Mouse (Mus musculus) midbrain, postnatal 0 days (tissue): ENCODE results near the gene Opn4. TPM values are rescaled to one million over a fixed set of nuclear protein-coding genes. Genes with fewer than 3 reads are reported as not detected.

Experiments
- ATAC-seq: fragments of 200-750 bp; cut with Nextera tagmentation; 2 replicates; pipeline ENCODE4 v1.8.0; 2017; ENCODE audit warnings: moderate number of reproducible peaks, mild to moderate bottlenecking, moderate TSS enrichment, moderate library complexity; ENCODE audit not compliant: low FRiP score
- DNase-seq: peaks from one replicate; pipeline ENCODE4 v3.0.0-alpha.2; 2015; ENCODE audit warnings: low spot score
- H3K27ac ChIP-seq: fragments of 300-500 bp; sonication (generic); 2 replicates; pipeline ENCODE4 v1.5.1; 2014; ENCODE audit warnings: low read depth, mild to moderate bottlenecking, low read length, mixed read lengths
- H3K27me3 ChIP-seq: fragments of 300-500 bp; sonication (generic); 2 replicates; pipeline ENCODE4 v1.6.1; 2014; ENCODE audit warnings: low read length, control low read depth, mixed read lengths; ENCODE audit not compliant: insufficient read depth
- H3K36me3 ChIP-seq: fragments of 300-500 bp; sonication (generic); 2 replicates; pipeline ENCODE4 v1.6.1; 2014; ENCODE audit warnings: low read length, control low read depth, mixed read lengths; ENCODE audit not compliant: insufficient read depth
- H3K4me1 ChIP-seq: fragments of 300-500 bp; sonication (generic); 2 replicates; pipeline ENCODE4 v1.6.1; 2014; ENCODE audit warnings: mild to moderate bottlenecking, control low read depth, antibody characterized with exemption, low read length, mixed read lengths; ENCODE audit not compliant: insufficient read depth
- H3K4me2 ChIP-seq: fragments of 300-500 bp; sonication (generic); 2 replicates; pipeline ENCODE4 v1.6.1; 2014; ENCODE audit warnings: low read depth, mild to moderate bottlenecking, low read length, mixed read lengths; ENCODE audit not compliant: poor library complexity, severe bottlenecking
- H3K4me3 ChIP-seq: fragments of 300-500 bp; sonication (generic); 2 replicates; pipeline ENCODE4 v1.5.1; 2014; ENCODE audit warnings: low read depth, mild to moderate bottlenecking, low read length, moderate library complexity
- H3K9ac ChIP-seq: fragments of 300-500 bp; sonication (generic); replicated peaks from 2 replicates; pipeline ENCODE4 v1.6.1; 2014; ENCODE audit warnings: mild to moderate bottlenecking, low read length, moderate library complexity, mixed read lengths; ENCODE audit not compliant: poor library complexity, severe bottlenecking
- H3K9me3 ChIP-seq: fragments of 300-500 bp; sonication (generic); 2 replicates; pipeline ENCODE4 v1.6.1; 2016; ENCODE audit warnings: low read length, control low read depth
- CTCF ChIP-seq: IDR thresholded peaks from 2 replicates; pipeline ENCODE4 v1.5.1; 2016; ENCODE audit warnings: antibody characterized with exemption, mild to moderate bottlenecking
- WGBS: fragments of 180-500 bp; shearing (Covaris S2); extraction: QIAGEN DNeasy Blood & Tissue Kit; methylation state at CpG from one replicate; pipeline ENCODE4 v1.1.7; 2014; 5-methylcytosine and 5-hydroxymethylcytosine counted together
- polyA plus RNA-seq: library from polyadenylated mRNA; unstranded; fragments of >200 nt; fragmentation: Nextera tagmentation; extraction: Ambion mirVana; gene quantifications from 2 replicates; pipeline ENCODE4 v1.2.1, GENCODE M21; 2015
- total RNA-seq: library from RNA; depleted of rRNA; stranded (reverse); fragments of >200 nt; gene quantifications from 2 replicates; pipeline ENCODE4 v1.2.3, GENCODE M21; 2014

Opn4 gene
- total and polyA plus RNA-seq, 2 experiments from 2014 or later, result 0.14 TPM; not detected in 1

DNA sequence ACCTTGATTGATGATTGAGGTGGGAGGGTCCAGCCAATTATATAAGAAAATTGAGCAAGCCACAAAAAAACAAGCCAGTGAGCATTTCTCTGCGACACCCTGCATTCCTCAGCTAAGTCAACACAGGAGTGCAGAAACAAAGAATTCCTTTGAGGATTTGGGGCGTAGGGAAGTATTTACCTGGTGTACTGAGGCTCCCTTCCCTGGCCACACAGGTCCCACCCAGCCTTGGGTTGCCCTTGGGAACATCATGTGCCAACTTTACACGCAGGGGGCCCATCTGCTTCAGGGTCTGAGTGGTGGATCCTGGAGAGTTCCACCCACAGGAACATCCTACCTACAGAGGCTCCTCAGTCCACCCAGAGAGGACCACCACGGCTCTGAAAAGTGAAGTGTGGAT is 15.7 kb upstream of the Opn4 start:
- H3K4me2 ChIP-seq, result no peak overlapping the region

DNA sequence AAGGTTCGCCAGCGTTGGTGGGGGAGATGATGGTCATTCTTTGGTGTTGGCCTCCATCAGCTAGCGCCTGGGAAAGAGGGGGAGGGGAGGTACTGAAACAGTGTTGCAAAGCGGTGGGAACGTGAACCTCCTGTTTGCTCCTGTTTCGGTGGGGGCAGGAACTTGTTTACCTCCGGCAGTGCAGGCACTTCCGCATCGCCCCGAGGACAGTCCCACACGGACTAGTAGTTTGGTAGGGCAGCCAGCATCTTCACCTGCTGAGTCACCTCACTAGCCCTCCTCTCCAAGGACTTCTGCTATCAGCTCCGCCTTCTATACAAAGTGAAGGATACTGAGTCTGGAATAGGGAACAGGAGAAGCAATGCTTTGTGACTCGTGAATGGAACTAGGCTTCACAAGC is 15.1 kb upstream of the Opn4 start:
- Histone ChIP-seq H3K9me3 (no peaks in the 10 kb centered on the region), H3K4me1 (peaks cover 5% of the 10 kb centered on the region; the same call in 1 of the 2 replicates), H3K27me3 (peaks cover 9% of the 10 kb centered on the region; the same call in 1 of the 2 replicates), H3K9ac (no peak overlapping the region), H3K27ac (no peak overlapping the region), H3K4me3 (no peak overlapping the region), H3K36me3 (no peaks in the 10 kb centered on the region), H3K4me2 (peak overlapping the region; percentile 33)
- ATAC-seq, result no peak
- TF ChIP-seq CTCF, result no peak
- DNase-seq, result no peak
- WGBS, result 5% methylated on average over 13 of the region's 13 CpGs

More for the DNA sequence above, 15.7 kb upstream of the Opn4 start:
- H3K36me3 ChIP-seq, result no peaks in the 10 kb centered on the region
- H3K4me3 ChIP-seq, result no peak overlapping the region
- H3K9me3 ChIP-seq, result no peaks in the 10 kb centered on the region
- peaks cover 9% of the 10 kb centered on the region; the same call in 1 of the 2 replicates for H3K27me3 ChIP-seq
- ATAC-seq (no peak), DNase-seq (no peak)
- TF ChIP-seq CTCF, result no peak
- H3K4me1 ChIP-seq, result peaks cover 5% of the 10 kb centered on the region; the same call in 1 of the 2 replicates
- 59% methylated on average over 4 of the region's 4 CpGs for WGBS
- no peak overlapping the region for H3K27ac ChIP-seq
- no peak overlapping the region for H3K9ac ChIP-seq

DNA sequence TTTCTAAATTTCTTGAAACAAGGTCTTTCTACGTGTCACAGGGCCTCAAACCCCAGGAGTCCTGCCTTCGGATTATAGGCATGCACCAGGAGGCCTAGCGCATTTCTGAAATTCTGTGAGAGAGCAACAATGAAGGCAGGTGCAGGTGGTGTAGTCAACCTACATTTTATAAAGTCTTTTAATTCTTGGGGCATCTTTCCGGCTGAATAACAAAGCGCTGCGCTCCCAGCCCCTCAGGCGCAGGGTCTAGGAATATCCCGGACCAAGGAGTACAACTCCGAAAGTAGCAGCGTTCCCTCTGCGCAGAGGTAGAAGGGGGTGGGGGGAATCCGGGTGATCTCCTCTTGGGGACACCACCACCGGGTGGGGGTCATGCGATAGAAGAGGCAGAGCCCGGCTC is 14.6 kb upstream of the Opn4 start:
- Histone ChIP-seq H3K4me2 (peak overlapping the region; percentile 33), H3K4me3 (no peak overlapping the region), H3K9ac (no peak overlapping the region), H3K4me1 (peaks cover 5% of the 10 kb centered on the region; the same call in 1 of the 2 replicates), H3K27ac (no peak overlapping the region), H3K27me3 (peaks cover 9% of the 10 kb centered on the region; the same call in 1 of the 2 replicates), H3K36me3 (no peaks in the 10 kb centered on the region), H3K9me3 (no peaks in the 10 kb centered on the region)
- TF ChIP-seq CTCF, result no peak
- WGBS, result 13% methylated on average over 15 of the region's 15 CpGs
- ATAC-seq (no peak), DNase-seq (no peak)

DNA sequence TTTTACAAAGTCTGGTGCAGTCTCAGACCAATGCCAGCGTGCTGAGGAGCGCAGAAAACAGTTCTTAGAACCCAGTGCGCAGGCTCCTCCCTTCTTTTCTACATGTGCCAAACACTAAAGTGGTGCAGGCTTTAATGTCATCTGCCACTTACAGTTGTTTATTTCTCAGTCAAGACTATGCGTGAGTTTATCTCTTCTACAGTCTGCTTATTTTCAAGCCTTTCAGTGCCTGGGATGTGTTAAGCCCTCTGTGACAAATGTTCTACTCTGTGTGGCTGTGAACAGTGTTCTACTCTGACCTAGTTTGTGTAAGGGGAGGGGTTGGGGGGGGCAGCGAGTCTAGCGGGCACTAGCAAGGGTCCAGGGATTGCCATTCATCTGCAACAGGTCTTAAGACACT is 13.6 kb upstream of the Opn4 start:
- no peaks in the 10 kb centered on the region for H3K9me3 ChIP-seq
- DNase-seq (no peak), ATAC-seq (no peak)
- 68% methylated on average over 6 of the region's 6 CpGs for WGBS
- no peak overlapping the region for H3K4me2 ChIP-seq
- peaks cover 9% of the 10 kb centered on the region; the same call in 1 of the 2 replicates for H3K27me3 ChIP-seq
- H3K9ac ChIP-seq, result no peak overlapping the region
- H3K4me3 ChIP-seq, result no peak overlapping the region
- H3K36me3 ChIP-seq, result no peaks in the 10 kb centered on the region
- H3K4me1 ChIP-seq, result peaks cover 5% of the 10 kb centered on the region; the same call in 1 of the 2 replicates
- H3K27ac ChIP-seq, result no peak overlapping the region
- TF ChIP-seq CTCF, result no peak

DNA sequence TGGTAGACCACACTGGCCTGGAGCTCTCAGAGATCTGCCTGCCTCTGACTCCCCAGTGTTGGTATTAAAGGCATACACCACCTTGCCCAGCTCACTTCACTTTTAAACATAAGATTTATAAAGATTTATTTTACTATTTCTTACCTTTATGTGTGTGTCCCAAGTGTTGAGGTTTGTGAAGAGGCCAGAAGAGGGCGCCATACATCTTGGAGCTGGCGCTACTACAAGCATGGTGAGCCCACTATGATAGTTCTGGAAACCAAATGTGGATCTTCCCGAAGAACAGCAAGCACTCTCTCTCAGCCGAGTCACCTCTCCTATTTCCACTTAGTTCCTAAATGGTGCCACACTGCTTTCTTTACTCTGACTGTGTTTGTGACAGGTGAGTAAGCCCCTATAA is 12.3 kb upstream of the Opn4 start:
- no peak overlapping the region for H3K4me2 ChIP-seq
- H3K4me1 ChIP-seq, result peaks cover 5% of the 10 kb centered on the region; the same call in 1 of the 2 replicates
- 41% methylated on average over 4 of the region's 4 CpGs for WGBS
- no peaks in the 10 kb centered on the region for H3K36me3 ChIP-seq
- no peaks in the 10 kb centered on the region for H3K9me3 ChIP-seq
- no peak overlapping the region for H3K27ac ChIP-seq
- peak; percentile 55 for TF ChIP-seq CTCF
- H3K9ac ChIP-seq, result no peak overlapping the region
- ATAC-seq (no peak), DNase-seq (peak; percentile 17)
- peaks cover 9% of the 10 kb centered on the region; the same call in 1 of the 2 replicates for H3K27me3 ChIP-seq
- H3K4me3 ChIP-seq, result no peak overlapping the region

DNA sequence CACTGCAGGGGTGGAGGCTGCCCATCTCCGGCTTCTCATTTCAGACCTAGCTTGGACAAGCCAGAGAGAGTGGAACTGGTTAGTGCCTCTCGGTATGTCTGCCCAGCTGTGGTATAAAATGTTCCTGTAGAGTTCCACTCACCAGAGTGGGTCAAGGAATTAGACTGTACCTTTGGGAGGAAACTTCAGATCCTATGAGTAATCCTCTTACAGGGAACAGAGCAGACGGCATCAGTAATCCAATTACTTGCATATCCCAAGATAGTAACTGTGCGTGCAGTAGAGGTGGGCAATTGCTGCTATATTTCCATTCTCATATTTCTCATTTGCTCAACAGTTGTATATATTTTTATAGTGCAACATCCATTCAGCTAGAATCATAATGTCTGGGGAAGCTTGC is 11.6 kb upstream of the Opn4 start:
- no peak for TF ChIP-seq CTCF
- H3K36me3 ChIP-seq, result no peaks in the 10 kb centered on the region
- H3K4me2 ChIP-seq, result no peak overlapping the region
- no peak overlapping the region for H3K27ac ChIP-seq
- no peak overlapping the region for H3K4me3 ChIP-seq
- ATAC-seq, result no peak
- H3K9ac ChIP-seq, result no peak overlapping the region
- WGBS, result 68% methylated on average over 4 of the region's 4 CpGs
- H3K27me3 ChIP-seq, result peaks cover 9% of the 10 kb centered on the region; the same call in 1 of the 2 replicates
- no peak for DNase-seq
- H3K4me1 ChIP-seq, result peaks cover 5% of the 10 kb centered on the region; the same call in 1 of the 2 replicates
- H3K9me3 ChIP-seq, result no peaks in the 10 kb centered on the region
